Mouse (Mus musculus): Measurements from ENCODE around the gene Lamc2. TPM values are rescaled to one million over a fixed set of nuclear protein-coding genes. Genes with fewer than 3 reads are reported as not detected.

Lamc2 gene
- polyA plus RNA-seq, 1 experiment from 2014 or later, result 71.8 TPM

DNA sequence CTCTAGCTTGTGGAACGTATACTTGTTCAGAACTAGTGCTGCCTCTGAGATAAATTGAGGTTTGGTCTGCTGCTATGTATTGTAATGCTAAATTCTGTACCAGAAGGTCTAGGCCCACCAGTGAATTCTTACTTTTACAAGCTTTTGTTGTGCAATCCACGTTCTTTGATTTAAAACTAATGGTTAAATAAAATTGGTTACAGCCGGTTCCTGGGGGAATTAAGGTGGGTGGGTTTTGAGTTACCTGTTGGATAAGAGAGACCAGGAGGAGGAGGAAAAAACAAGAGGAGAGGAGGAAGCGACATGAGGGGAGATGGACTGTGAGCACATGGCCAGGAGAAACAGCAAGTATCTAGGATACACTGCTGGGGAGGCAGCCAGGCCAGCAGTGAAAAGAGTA lies 30.3 kb upstream of the Lamc2 start:
- Histone ChIP-seq H3K4me3 (ENCODE audit: low read length) (no peak overlapping the region), H3K27ac (ENCODE audit: low read length) (no peak overlapping the region), H3K9ac (ENCODE audit: low read length) (no peak overlapping the region), H3K4me2 (ENCODE audit: low read depth, low read length) (no peak overlapping the region), H3K4me1 (replicated peaks; ENCODE audit: control insufficient read depth, insufficient read depth, low read length) (no peaks in the 10 kb centered on the region), H3K36me3 (ENCODE audit: control insufficient read depth, insufficient read depth, low read length) (peaks cover 17% of the 10 kb centered on the region), H3K9me3 (ENCODE audit: control insufficient read depth, low read length) (no peaks in the 10 kb centered on the region), H3K27me3 (ENCODE audit: control insufficient read depth, insufficient read depth, low read depth, low read length) (no peaks in the 10 kb centered on the region)
- WGBS, result 85% methylated on average over 4 of the region's 4 CpGs
- ATAC-seq (ENCODE audit: low read depth), result no peak

DNA sequence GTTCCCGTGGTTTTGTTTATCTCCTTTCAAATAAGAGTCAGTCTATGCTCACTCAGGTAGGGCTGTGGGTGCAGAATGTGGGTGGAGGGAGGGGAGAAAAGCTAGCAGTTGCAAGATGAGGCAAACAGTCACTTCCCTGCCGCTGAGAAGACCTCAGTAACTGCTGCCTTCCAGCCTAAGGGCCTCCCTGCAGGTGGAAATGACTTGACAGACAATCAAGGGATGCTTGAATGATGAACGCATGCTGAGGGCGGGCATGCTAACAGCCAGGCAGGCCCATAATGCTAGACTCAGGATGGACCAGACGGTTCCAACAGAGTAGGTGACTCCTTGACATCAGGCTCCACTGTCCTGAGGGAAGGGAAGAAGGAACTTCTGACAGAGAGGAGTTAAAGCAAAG lies 29.4 kb upstream of the Lamc2 start:
- WGBS, result 69% methylated on average over 5 of the region's 5 CpGs
- H3K27me3 ChIP-seq (ENCODE audit: control insufficient read depth, insufficient read depth, low read depth, low read length), result no peaks in the 10 kb centered on the region
- H3K27ac ChIP-seq (ENCODE audit: low read length), result no peak overlapping the region
- ATAC-seq (ENCODE audit: low read depth), result no peak
- H3K4me1 ChIP-seq (replicated peaks; ENCODE audit: control insufficient read depth, insufficient read depth, low read length), result no peaks in the 10 kb centered on the region
- no peak overlapping the region for H3K4me3 ChIP-seq (ENCODE audit: low read length)
- H3K9ac ChIP-seq (ENCODE audit: low read length), result no peak overlapping the region
- no peaks in the 10 kb centered on the region for H3K9me3 ChIP-seq (ENCODE audit: control insufficient read depth, low read length)
- H3K4me2 ChIP-seq (ENCODE audit: low read depth, low read length), result no peak overlapping the region
- peaks cover 9% of the 10 kb centered on the region for H3K36me3 ChIP-seq (ENCODE audit: control insufficient read depth, insufficient read depth, low read length)

DNA sequence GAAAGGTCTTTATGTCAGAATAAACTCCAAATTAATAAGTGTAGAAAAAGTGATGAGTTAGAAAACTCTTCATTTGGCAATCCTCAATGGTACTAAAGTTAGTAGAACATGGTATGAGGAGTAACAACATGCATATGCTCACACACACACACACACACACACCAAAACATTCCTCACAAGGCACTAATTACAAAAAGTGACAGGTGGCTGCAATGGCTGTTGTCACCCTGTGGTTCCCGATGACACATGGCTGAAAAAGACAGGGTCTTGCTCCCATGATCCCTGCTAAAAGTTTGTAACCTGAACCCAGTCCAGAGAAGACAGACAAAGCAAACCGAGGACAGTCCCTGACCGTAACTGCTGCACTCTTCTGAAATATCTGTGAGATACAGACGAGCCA lies 24.7 kb upstream of the Lamc2 start:
- H3K9me3 ChIP-seq (ENCODE audit: control insufficient read depth, low read length), result no peaks in the 10 kb centered on the region
- H3K36me3 ChIP-seq (ENCODE audit: control insufficient read depth, insufficient read depth, low read length), result no peaks in the 10 kb centered on the region; the same call in 1 of the 2 replicates
- no peak overlapping the region for H3K27ac ChIP-seq (ENCODE audit: low read length)
- H3K27me3 ChIP-seq (ENCODE audit: control insufficient read depth, insufficient read depth, low read depth, low read length), result no peaks in the 10 kb centered on the region
- WGBS, result 26% methylated on average over 4 of the region's 4 CpGs
- no peak for ATAC-seq (ENCODE audit: low read depth)
- H3K4me1 ChIP-seq (replicated peaks; ENCODE audit: control insufficient read depth, insufficient read depth, low read length), result no peaks in the 10 kb centered on the region
- no peak overlapping the region for H3K4me3 ChIP-seq (ENCODE audit: low read length)
- H3K4me2 ChIP-seq (ENCODE audit: low read depth, low read length), result no peak overlapping the region
- no peak overlapping the region for H3K9ac ChIP-seq (ENCODE audit: low read length)

DNA sequence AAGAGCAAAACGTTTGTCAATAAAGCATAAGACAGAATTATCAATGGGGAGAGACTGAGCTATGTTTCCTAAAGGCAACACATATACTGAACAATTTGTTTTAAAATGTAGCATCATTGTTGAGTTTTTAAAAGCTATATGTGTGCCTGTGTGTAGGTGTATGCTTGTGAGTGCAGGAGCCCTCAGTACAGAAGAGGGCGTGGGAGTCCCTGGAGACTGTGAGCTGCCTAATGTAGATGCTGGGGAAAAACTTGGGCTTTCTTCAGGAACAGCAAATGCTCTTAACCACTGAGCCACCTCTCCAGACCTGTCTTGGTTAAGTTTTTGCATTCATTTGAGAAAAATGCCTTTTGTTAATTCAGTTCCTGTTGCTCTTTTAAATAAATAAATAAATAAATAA lies 24.0 kb upstream of the Lamc2 start:
- WGBS, result 81% methylated on average over 2 of the region's 2 CpGs
- no peaks in the 10 kb centered on the region for H3K27me3 ChIP-seq (ENCODE audit: control insufficient read depth, insufficient read depth, low read depth, low read length)

DNA sequence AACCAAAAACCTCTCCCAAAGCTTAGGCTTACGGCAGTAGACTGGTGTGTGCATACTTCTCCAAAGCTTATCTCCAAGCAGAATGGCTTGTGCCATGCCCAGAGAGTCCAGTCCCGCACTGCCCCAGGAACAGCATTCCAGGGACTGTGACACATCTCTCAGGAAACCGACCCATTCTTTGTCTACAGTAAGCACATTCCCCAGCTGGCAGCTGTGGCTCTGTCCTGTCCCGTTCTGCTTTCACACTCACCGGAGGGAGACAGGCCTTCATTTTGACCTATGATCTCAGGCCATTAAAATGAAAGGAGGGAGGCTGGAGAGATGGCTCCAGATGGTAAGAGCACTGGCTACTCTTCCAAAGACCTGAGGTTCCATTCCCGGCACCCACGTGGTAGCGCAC lies 15.9 kb upstream of the Lamc2 start:
- WGBS, result 38% methylated on average over 8 of the region's 8 CpGs
- Histone ChIP-seq H3K36me3 (ENCODE audit: control insufficient read depth, insufficient read depth, low read length) (no peaks in the 10 kb centered on the region), H3K4me3 (ENCODE audit: low read length) (no peak overlapping the region), H3K27me3 (ENCODE audit: control insufficient read depth, insufficient read depth, low read depth, low read length) (no peaks in the 10 kb centered on the region), H3K9ac (ENCODE audit: low read length) (no peak overlapping the region), H3K4me2 (ENCODE audit: low read depth, low read length) (no peak overlapping the region), H3K9me3 (ENCODE audit: control insufficient read depth, low read length) (no peaks in the 10 kb centered on the region), H3K4me1 (replicated peaks; ENCODE audit: control insufficient read depth, insufficient read depth, low read length) (peaks cover 12% of the 10 kb centered on the region), H3K27ac (ENCODE audit: low read length) (no peak overlapping the region)
- peak; percentile 64 for ATAC-seq (ENCODE audit: low read depth)

More for the DNA sequence above, 24.0 kb upstream of the Lamc2 start:
- no peak for ATAC-seq (ENCODE audit: low read depth)
- H3K9me3 ChIP-seq (ENCODE audit: control insufficient read depth, low read length), result no peaks in the 10 kb centered on the region
- no peak overlapping the region for H3K4me2 ChIP-seq (ENCODE audit: low read depth, low read length)
- H3K9ac ChIP-seq (ENCODE audit: low read length), result no peak overlapping the region
- no peak overlapping the region for H3K27ac ChIP-seq (ENCODE audit: low read length)
- H3K4me3 ChIP-seq (ENCODE audit: low read length), result no peak overlapping the region
- no peaks in the 10 kb centered on the region for H3K4me1 ChIP-seq (replicated peaks; ENCODE audit: control insufficient read depth, insufficient read depth, low read length)
- H3K36me3 ChIP-seq (ENCODE audit: control insufficient read depth, insufficient read depth, low read length), result no peaks in the 10 kb centered on the region

DNA sequence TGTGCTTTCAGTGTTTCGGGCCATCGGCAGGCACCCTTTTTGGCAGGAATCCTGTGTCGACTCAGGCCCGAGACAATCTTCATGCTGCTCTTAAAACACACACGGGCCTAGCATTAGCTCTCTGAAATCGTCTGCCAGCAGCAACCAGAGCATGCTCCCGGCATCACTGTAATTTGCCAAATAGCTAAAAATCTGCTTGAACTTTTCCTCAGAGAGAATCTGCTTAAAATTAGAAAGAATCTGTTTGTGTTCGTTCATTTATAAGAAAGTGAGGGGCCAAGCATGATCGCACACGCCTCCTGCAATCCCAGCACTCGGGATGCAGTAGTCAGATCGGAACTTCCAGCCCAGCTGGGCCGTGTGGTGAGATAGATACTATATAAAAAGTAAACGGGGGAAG lies 15.2 kb upstream of the Lamc2 start:
- WGBS, result 28% methylated on average over 14 of the region's 14 CpGs
- Histone ChIP-seq H3K9me3 (ENCODE audit: control insufficient read depth, low read length) (no peaks in the 10 kb centered on the region), H3K36me3 (ENCODE audit: control insufficient read depth, insufficient read depth, low read length) (no peaks in the 10 kb centered on the region), H3K27ac (ENCODE audit: low read length) (peak overlapping the region; percentile 6), H3K27me3 (ENCODE audit: control insufficient read depth, insufficient read depth, low read depth, low read length) (no peaks in the 10 kb centered on the region), H3K4me2 (ENCODE audit: low read depth, low read length) (no peak overlapping the region), H3K4me3 (ENCODE audit: low read length) (no peak overlapping the region), H3K4me1 (replicated peaks; ENCODE audit: control insufficient read depth, insufficient read depth, low read length) (peaks cover 12% of the 10 kb centered on the region), H3K9ac (ENCODE audit: low read length) (no peak overlapping the region)
- ATAC-seq (ENCODE audit: low read depth), result no peak

DNA sequence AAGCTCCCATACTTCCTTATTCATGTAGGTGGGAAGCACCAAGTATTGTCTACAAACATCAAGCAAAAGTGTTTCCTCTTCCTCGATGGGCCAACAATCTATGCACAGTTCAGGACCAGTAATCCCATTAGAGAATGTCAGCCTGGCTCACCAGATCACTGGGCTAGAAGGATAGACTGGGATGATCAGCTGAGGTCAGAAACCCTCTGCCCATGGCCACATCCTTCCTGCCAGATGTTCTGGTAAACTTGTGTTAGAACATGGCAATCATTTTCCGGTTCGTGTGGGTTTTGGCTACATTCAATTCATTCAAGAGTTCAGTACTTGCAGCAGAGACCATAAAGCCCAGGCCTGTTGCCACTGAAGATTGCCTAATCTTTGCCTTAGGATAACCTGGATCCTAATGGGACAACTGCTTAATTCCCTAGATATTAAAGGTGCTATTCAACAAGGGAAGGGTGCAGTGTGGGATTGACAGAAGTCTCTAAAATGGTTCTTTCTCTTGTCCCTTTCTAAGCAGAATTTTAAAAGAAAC lies 11.1 kb upstream of the Lamc2 start:
- WGBS, result 74% methylated on average over 3 of the region's 3 CpGs

DNA sequence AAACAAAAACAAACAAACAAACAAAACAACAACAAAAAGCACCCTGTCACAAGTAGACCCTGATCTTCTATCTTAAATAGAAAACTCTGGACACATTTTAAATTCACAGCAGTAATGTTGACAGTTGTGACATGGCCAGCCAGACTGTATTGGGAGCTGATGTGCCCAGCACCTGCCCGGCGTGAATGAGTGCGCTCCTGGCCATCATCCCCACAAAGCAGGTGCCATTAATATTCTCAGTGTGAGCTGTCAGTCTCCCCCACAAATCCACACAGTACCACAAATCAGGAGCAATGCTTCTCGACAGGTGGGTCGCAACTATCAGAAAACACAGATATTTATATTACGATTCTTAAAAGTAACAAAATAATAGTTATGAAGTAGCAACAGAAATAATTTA lies 6.7 kb upstream of the Lamc2 start:
- WGBS, result 94% methylated on average over 6 of the region's 6 CpGs
- Histone ChIP-seq H3K9me3 (ENCODE audit: control insufficient read depth, low read length) (no peaks in the 10 kb centered on the region), H3K4me1 (replicated peaks; ENCODE audit: control insufficient read depth, insufficient read depth, low read length) (peaks cover 13% of the 10 kb centered on the region), H3K9ac (ENCODE audit: low read length) (no peak overlapping the region), H3K27me3 (ENCODE audit: control insufficient read depth, insufficient read depth, low read depth, low read length) (no peaks in the 10 kb centered on the region), H3K4me2 (ENCODE audit: low read depth, low read length) (no peak overlapping the region), H3K36me3 (ENCODE audit: control insufficient read depth, insufficient read depth, low read length) (no peaks in the 10 kb centered on the region), H3K4me3 (ENCODE audit: low read length) (no peak overlapping the region), H3K27ac (ENCODE audit: low read length) (no peak overlapping the region)
- ATAC-seq (ENCODE audit: low read depth), result no peak

More for the DNA sequence above, 11.1 kb upstream of the Lamc2 start:
- H3K4me3 ChIP-seq (ENCODE audit: low read length), result no peak overlapping the region
- no peak for ATAC-seq (ENCODE audit: low read depth)
- H3K36me3 ChIP-seq (ENCODE audit: control insufficient read depth, insufficient read depth, low read length), result no peaks in the 10 kb centered on the region
- no peaks in the 10 kb centered on the region for H3K27me3 ChIP-seq (ENCODE audit: control insufficient read depth, insufficient read depth, low read depth, low read length)
- H3K4me1 ChIP-seq (replicated peaks; ENCODE audit: control insufficient read depth, insufficient read depth, low read length), result peaks cover 12% of the 10 kb centered on the region
- H3K27ac ChIP-seq (ENCODE audit: low read length), result no peak overlapping the region
- no peak overlapping the region for H3K9ac ChIP-seq (ENCODE audit: low read length)
- H3K4me2 ChIP-seq (ENCODE audit: low read depth, low read length), result no peak overlapping the region
- no peaks in the 10 kb centered on the region for H3K9me3 ChIP-seq (ENCODE audit: control insufficient read depth, low read length)

DNA sequence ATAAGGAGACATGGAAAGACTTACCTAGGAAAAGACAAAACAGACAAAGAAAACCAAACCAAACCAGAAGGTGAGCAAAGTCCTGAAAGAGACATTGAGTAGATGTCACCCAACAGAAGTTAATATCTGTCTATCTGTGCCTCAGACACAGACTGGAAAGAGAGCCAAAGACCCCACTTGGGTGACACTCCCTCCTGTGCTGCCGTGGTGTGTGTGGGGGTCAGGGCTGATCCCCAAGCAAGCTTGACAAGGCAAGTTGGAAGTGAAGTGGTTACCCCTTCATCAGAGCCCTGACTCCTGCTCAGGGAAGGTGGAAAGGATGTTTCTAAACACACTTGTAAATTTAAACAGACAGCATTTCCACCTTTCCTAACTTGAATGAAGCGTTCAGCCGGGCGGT lies 6.1 kb upstream of the Lamc2 start:
- Histone ChIP-seq H3K4me2 (ENCODE audit: low read depth, low read length) (peak overlapping the region; percentile 39), H3K4me3 (ENCODE audit: low read length) (no peak overlapping the region), H3K9ac (ENCODE audit: low read length) (peak overlapping the region; percentile 29; the same call in 1 of the 2 replicates), H3K27me3 (ENCODE audit: control insufficient read depth, insufficient read depth, low read depth, low read length) (no peaks in the 10 kb centered on the region), H3K9me3 (ENCODE audit: control insufficient read depth, low read length) (no peaks in the 10 kb centered on the region), H3K36me3 (ENCODE audit: control insufficient read depth, insufficient read depth, low read length) (no peaks in the 10 kb centered on the region), H3K4me1 (replicated peaks; ENCODE audit: control insufficient read depth, insufficient read depth, low read length) (peaks cover 13% of the 10 kb centered on the region), H3K27ac (ENCODE audit: low read length) (peak overlapping the region; percentile 43)
- no peak for ATAC-seq (ENCODE audit: low read depth)
- WGBS, result 71% methylated on average over 4 of the region's 4 CpGs

DNA sequence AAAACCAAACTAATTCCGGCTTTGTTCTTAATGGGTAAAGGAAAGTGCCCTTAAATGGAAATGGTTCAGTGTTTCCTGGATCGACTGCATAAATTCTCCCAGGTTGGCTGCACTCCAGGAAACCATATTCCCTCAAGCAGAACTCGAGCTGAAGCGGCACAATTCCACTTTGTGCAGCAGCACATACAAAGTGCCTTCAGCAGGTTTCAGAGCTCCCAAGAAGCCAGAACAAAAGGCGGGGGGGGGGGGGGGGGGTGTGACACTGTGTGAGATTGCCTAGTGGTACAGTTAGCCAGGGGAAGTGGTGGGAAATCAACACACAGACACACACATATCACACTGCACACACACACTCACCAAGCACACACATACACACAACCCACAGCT lies 5.7 kb upstream of the Lamc2 start:
- H3K4me1 ChIP-seq (replicated peaks; ENCODE audit: control insufficient read depth, insufficient read depth, low read length), result peaks cover 13% of the 10 kb centered on the region
- peak; percentile 80 for ATAC-seq (ENCODE audit: low read depth)
- peak overlapping the region; percentile 29; the same call in 1 of the 2 replicates for H3K9ac ChIP-seq (ENCODE audit: low read length)
- no peaks in the 10 kb centered on the region for H3K27me3 ChIP-seq (ENCODE audit: control insufficient read depth, insufficient read depth, low read depth, low read length)
- H3K9me3 ChIP-seq (ENCODE audit: control insufficient read depth, low read length), result no peaks in the 10 kb centered on the region
- peak overlapping the region; percentile 39 for H3K4me2 ChIP-seq (ENCODE audit: low read depth, low read length)
- WGBS, result 8% methylated on average over 5 of the region's 5 CpGs
- peak overlapping the region; percentile 43 for H3K27ac ChIP-seq (ENCODE audit: low read length)
- H3K36me3 ChIP-seq (ENCODE audit: control insufficient read depth, insufficient read depth, low read length), result no peaks in the 10 kb centered on the region
- H3K4me3 ChIP-seq (ENCODE audit: low read length), result no peak overlapping the region

Data from lung, embryonic 16.5 days (tissue).